Mouse (Mus musculus) heart, postnatal 0 days (tissue): ENCODE data around the gene Slc8b1.

Experiments used
- CTCF ChIP-seq: IDR thresholded peaks from 2 replicates; pipeline ENCODE4 v1.5.1; 2016; ENCODE audit warnings: antibody characterized with exemption, control low read depth, low read depth
- EP300 ChIP-seq: IDR thresholded peaks from 2 replicates; pipeline ENCODE4 v1.6.1; 2016; ENCODE audit warnings: antibody characterized with exemption, low read depth

DNA sequence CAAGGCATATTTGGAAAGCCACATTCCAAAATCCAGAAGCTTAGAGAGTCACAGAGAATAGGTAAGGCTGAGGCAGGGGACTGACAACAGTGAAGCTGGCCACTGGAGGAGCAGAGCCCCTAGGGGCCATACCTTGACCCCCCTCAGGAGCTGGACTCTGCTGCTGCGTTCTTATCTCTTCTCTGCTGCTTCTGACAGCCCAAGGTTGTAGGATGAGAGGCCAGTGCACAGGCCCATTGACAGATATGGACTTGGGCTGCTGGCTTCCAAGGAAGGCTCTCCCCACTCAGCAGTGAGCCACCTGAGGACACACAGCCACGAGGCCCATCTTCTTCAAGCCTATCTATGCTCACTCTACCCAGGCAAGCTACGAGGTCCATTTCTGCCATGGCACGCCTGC lies 58.0 kb downstream of the Slc8b1 start:
- no peak for TF ChIP-seq CTCF
- no peak for TF ChIP-seq EP300
